Mouse (Mus musculus) heart, postnatal 0 days (tissue): ENCODE data around the gene Slc24a3.

Experiments
- CTCF ChIP-seq: IDR thresholded peaks from 2 replicates; pipeline ENCODE4 v1.5.1; 2016; ENCODE audit warnings: antibody characterized with exemption, control low read depth, low read depth
- EP300 ChIP-seq: IDR thresholded peaks from 2 replicates; pipeline ENCODE4 v1.6.1; 2016; ENCODE audit warnings: antibody characterized with exemption, low read depth

- TF ChIP-seq EP300 (no peak), CTCF (no peak)
Observed at GRCm38 (mm10) chr2:145468701-145469325, 301.3 kb downstream of the Slc24a3 start.
